Mouse (Mus musculus) MEL (cell line): ENCODE results near the gene Tiam1. TPM values are rescaled to one million over a fixed set of nuclear protein-coding genes. Genes with fewer than 3 reads are reported as not detected.

Experiments used
- DNase-seq: peaks from one replicate; pipeline ENCODE4 v3.0.0; 2011; ENCODE audit warnings: low read depth, low spot score
- H3K27ac ChIP-seq: 2 replicates; pipeline ENCODE4 v1.5.1; 2012; ENCODE audit warnings: low read depth, mild to moderate bottlenecking, control low read depth, low read length, moderate library complexity; ENCODE audit not compliant: control insufficient read depth
- H3K27me3 ChIP-seq, 2 experiments: fragments of 150-350 bp in 1 of 2; sonication (generic) in 1 of 2; 2 replicates each; pipeline ENCODE4 v1.6.1; 2012; ENCODE audit warnings: low read length in 2 of 2, mild to moderate bottlenecking in 2 of 2, improper control_type of control experiment in 1 of 2, moderate library complexity in 1 of 2; ENCODE audit not compliant: insufficient read depth in 2 of 2, control insufficient read depth in 1 of 2
- H3K36me3 ChIP-seq, 2 experiments: 2 replicates each; pipeline ENCODE4 v1.6.1; 2012 to 2014; ENCODE audit warnings: low read length in 2 of 2, improper control_type of control experiment in 1 of 2, inconsistent platforms in 1 of 2, mild to moderate bottlenecking in 1 of 2; ENCODE audit not compliant: insufficient read depth in 2 of 2, control insufficient read depth in 1 of 2
- H3K4me1 ChIP-seq, 2 experiments: fragments of 150-350 bp in 1 of 2; sonication (generic) in 1 of 2; 2 replicates each; pipeline ENCODE4 v1.6.1; 2012; ENCODE audit warnings: low read length in 2 of 2, improper control_type of control experiment in 1 of 2, mild to moderate bottlenecking in 1 of 2; ENCODE audit not compliant: insufficient read depth in 2 of 2, control insufficient read depth in 1 of 2
- H3K4me3 ChIP-seq, 2 experiments: fragments of 150-350 bp in 1 of 2; sonication (generic) in 1 of 2; 2 replicates each; pipeline ENCODE4 v1.5.1; 2012; ENCODE audit warnings: low read depth in 2 of 2, low read length in 2 of 2, mild to moderate bottlenecking in 2 of 2, moderate library complexity in 2 of 2, control low read depth in 1 of 2, improper control_type of control experiment in 1 of 2; ENCODE audit not compliant: control insufficient read depth in 1 of 2, insufficient read depth in 1 of 2
- H3K79me2 ChIP-seq: 2 replicates; pipeline ENCODE4 v1.6.1; 2012; ENCODE audit warnings: mild to moderate bottlenecking, low read length, moderate library complexity; ENCODE audit not compliant: control insufficient read depth, poor library complexity, insufficient read depth
- H3K9ac ChIP-seq: 2 replicates; pipeline ENCODE4 v1.6.1; 2012; ENCODE audit warnings: low read depth, mild to moderate bottlenecking, control low read depth, low read length, moderate library complexity; ENCODE audit not compliant: control insufficient read depth, poor library complexity, severe bottlenecking
- H3K9me3 ChIP-seq: fragments of 150-350 bp; sonication (generic); replicated peaks from 2 replicates; pipeline ENCODE4 v1.6.1; 2012; ENCODE audit warnings: mild to moderate bottlenecking, low read length, improper control_type of control experiment, moderate library complexity; ENCODE audit not compliant: insufficient read depth
- E2F4 ChIP-seq: IDR thresholded peaks from 2 replicates; pipeline ENCODE4 v1.6.1; 2011; ENCODE audit warnings: low read depth, low read length, improper control_type of control experiment, borderline replicate concordance
- EP300 ChIP-seq, 2 experiments: IDR thresholded peaks; 2 replicates each; pipeline ENCODE4 v1.6.1; 2011; ENCODE audit warnings: improper control_type of control experiment in 2 of 2, low read length in 2 of 2, low read depth in 1 of 2, mild to moderate bottlenecking in 1 of 2
- ETS1 ChIP-seq: IDR thresholded peaks from 2 replicates; pipeline ENCODE4 v1.6.1; 2012; ENCODE audit warnings: low read depth, mild to moderate bottlenecking, inconsistent platforms, low read length, improper control_type of control experiment, moderate library complexity
- GATA1 ChIP-seq: IDR thresholded peaks from 2 replicates; pipeline ENCODE4 v1.6.1; 2011; ENCODE audit warnings: low read depth, low read length, improper control_type of control experiment
- MAX ChIP-seq: IDR thresholded peaks from 2 replicates; pipeline ENCODE4 v1.6.1; 2011; ENCODE audit warnings: low read length, improper control_type of control experiment
- MEF2A ChIP-seq: IDR thresholded peaks from 2 replicates; pipeline ENCODE4 v1.6.1; 2014; ENCODE audit warnings: low read depth, mild to moderate bottlenecking, inconsistent platforms, low read length, improper control_type of control experiment; ENCODE audit not compliant: poor library complexity, insufficient replicate concordance, severe bottlenecking; ENCODE audit errors: extremely low read depth
- MXI1 ChIP-seq: IDR thresholded peaks from 2 replicates; pipeline ENCODE4 v1.6.1; 2011; ENCODE audit warnings: mild to moderate bottlenecking, low read depth, low read length, improper control_type of control experiment
- MYB ChIP-seq: IDR thresholded peaks from 2 replicates; pipeline ENCODE4 v1.6.1; 2011; ENCODE audit warnings: mild to moderate bottlenecking, low read depth, low read length, improper control_type of control experiment
- MYC ChIP-seq: IDR thresholded peaks from 2 replicates; pipeline ENCODE4 v1.6.1; 2011; ENCODE audit warnings: low read depth, mild to moderate bottlenecking, low read length, improper control_type of control experiment, moderate library complexity
- NELFE ChIP-seq: IDR thresholded peaks from 2 replicates; pipeline ENCODE4 v1.6.1; 2011; ENCODE audit warnings: low read depth, low read length, improper control_type of control experiment
- POLR2A ChIP-seq, 2 experiments: IDR thresholded peaks; 2 replicates each; pipeline ENCODE4 v1.6.1; 2011 to 2012; ENCODE audit warnings: low read length in 2 of 2, mild to moderate bottlenecking in 2 of 2, control low read depth in 1 of 2, improper control_type of control experiment in 1 of 2, low read depth in 1 of 2, moderate library complexity in 1 of 2; ENCODE audit not compliant: control insufficient read depth in 1 of 2, insufficient read depth in 1 of 2, poor library complexity in 1 of 2
- RAD21 ChIP-seq: IDR thresholded peaks from 2 replicates; pipeline ENCODE4 v1.6.1; 2011; ENCODE audit warnings: mild to moderate bottlenecking, low read depth, low read length, improper control_type of control experiment
- RCOR1 ChIP-seq: IDR thresholded peaks from 2 replicates; pipeline ENCODE4 v1.6.1; 2012; ENCODE audit warnings: low read depth, mild to moderate bottlenecking, inconsistent platforms, low read length, improper control_type of control experiment
- SMC3 ChIP-seq: IDR thresholded peaks from 2 replicates; pipeline ENCODE4 v1.6.1; 2011; ENCODE audit warnings: low read depth, low read length, improper control_type of control experiment
- TAL1 ChIP-seq: IDR thresholded peaks from 2 replicates; pipeline ENCODE4 v1.6.1; 2012; ENCODE audit warnings: mild to moderate bottlenecking, inconsistent platforms, low read length, moderate library complexity, mixed read lengths
- TBP ChIP-seq: IDR thresholded peaks from 2 replicates; pipeline ENCODE4 v1.8.0; 2011; ENCODE audit warnings: low read depth, low read length, improper control_type of control experiment
- UBTF ChIP-seq: IDR thresholded peaks from 2 replicates; pipeline ENCODE4 v1.6.1; 2012; ENCODE audit warnings: low read depth, mild to moderate bottlenecking, inconsistent platforms, low read length, improper control_type of control experiment, moderate library complexity, borderline replicate concordance; ENCODE audit not compliant: insufficient read depth
- ZC3H11A ChIP-seq: IDR thresholded peaks from 2 replicates; pipeline ENCODE4 v1.6.1; 2012; ENCODE audit warnings: low read depth, mild to moderate bottlenecking, inconsistent platforms, low read length, improper control_type of control experiment
- ZMIZ1 ChIP-seq: IDR thresholded peaks from 2 replicates; pipeline ENCODE4 v1.6.1; 2012; ENCODE audit warnings: low read depth, mild to moderate bottlenecking, inconsistent platforms, low read length, improper control_type of control experiment, moderate library complexity
- ZNF384 ChIP-seq: IDR thresholded peaks from 2 replicates; pipeline ENCODE4 v1.6.1; 2012; ENCODE audit warnings: low read depth, mild to moderate bottlenecking, inconsistent platforms, low read length, improper control_type of control experiment
- polyA plus RNA-seq, 2 experiments: library from polyadenylated mRNA; stranded (reverse) in 1 of 2; unstranded in 1 of 2; fragments of >175 nt in 1 of 2; fragments of >200 nt in 1 of 2; gene quantifications; 2 replicates each; pipeline versions ENCODE4 v1.2.1 to v1.2.4; 2012; ENCODE audit warnings: low replicate concordance in 2 of 2, low read depth in 1 of 2; ENCODE audit not compliant: insufficient read length in 2 of 2, insufficient read depth in 1 of 2, missing spikeins in 1 of 2
- total RNA-seq: library from RNA; depleted of rRNA; stranded (reverse); fragments of 300-350 nt; gene quantifications from 2 replicates; pipeline ENCODE4 v1.2.3, GENCODE M21; 2012

Gene Tiam1
- total and polyA plus RNA-seq, 3 experiments = 15.0 to 23.9 (median 19.9) TPM

DNA sequence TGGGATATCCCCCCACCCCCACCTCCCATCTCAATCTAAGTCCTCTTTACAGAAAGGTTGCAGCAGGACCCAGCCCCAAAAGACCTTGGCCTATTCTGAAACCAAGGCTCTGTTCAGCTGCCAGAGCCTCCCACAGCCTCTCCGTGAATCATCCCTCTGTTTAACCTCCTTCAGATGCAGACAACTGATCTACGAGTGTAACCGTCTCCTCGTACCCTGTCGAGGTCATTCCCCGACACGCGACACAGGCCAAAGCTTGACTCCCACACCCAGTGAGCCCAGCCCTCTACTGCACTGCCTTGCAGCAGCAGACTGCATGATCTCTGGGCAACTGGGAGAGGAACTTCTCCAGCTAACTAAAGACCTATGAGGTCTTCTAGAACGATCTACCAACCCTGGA is 3.9 kb downstream of the Tiam1 start (continued):
- no peak for TF ChIP-seq E2F4
- TF ChIP-seq GATA1 = no peak
- no peak for TF ChIP-seq MAX
- TF ChIP-seq NELFE = no peak

GRCm38 (mm10) chr16:90138151-90138550 is 5.4 kb downstream of the Tiam1 start:
- peaks cover 2% of the 10 kb centered on the region for H3K79me2 ChIP-seq
- H3K27ac ChIP-seq = no peak overlapping the region
- TF ChIP-seq UBTF (no peak), MYB (no peak), ETS1 (no peak), TAL1 (no peak), RCOR1 (no peak), ZC3H11A (no peak), RAD21 (no peak), POLR2A (IDR thresholded peaks at IDR 0.05; ENCODE audit: control insufficient read depth in 1 of 2, insufficient read depth in 1 of 2, low read depth in 1 of 2, low read length in 2 of 2, poor library complexity in 1 of 2) (no peak), MAX (no peak), ZMIZ1 (no peak), MEF2A (no peak), ZNF384 (no peak), EP300 (IDR thresholded peaks at IDR 0.05; ENCODE audit: low read depth in 1 of 2, low read length in 2 of 2) (no peak), NELFE (no peak), MXI1 (no peak), E2F4 (no peak), MYC (no peak), SMC3 (no peak)
- DNase-seq = no peak
- H3K36me3 ChIP-seq = peaks cover 0 to 7% of the 10 kb centered on the region in 2 experiments; a peak in 2 of 4 replicates
- H3K4me1 ChIP-seq = peaks cover 4 to 5% of the 10 kb centered on the region in 2 experiments; a peak in 2 of 4 replicates
- H3K27me3 ChIP-seq = no peaks in the 10 kb centered on the region
- H3K4me3 ChIP-seq = no peak overlapping the region
- no peaks in the 10 kb centered on the region for H3K9me3 ChIP-seq
- H3K9ac ChIP-seq = no peak overlapping the region

- H3K4me1 ChIP-seq = peaks cover 4% of the 10 kb centered on the region in 2 experiments; a peak in 2 of 4 replicates
- TF ChIP-seq TBP = no peak
- peaks cover 0 to 7% of the 10 kb centered on the region in 2 experiments; a peak in 2 of 4 replicates for H3K36me3 ChIP-seq
- no peak overlapping the region for H3K4me3 ChIP-seq
- H3K9me3 ChIP-seq = no peaks in the 10 kb centered on the region
- H3K27ac ChIP-seq = no peak overlapping the region
- H3K27me3 ChIP-seq = no peaks in the 10 kb centered on the region
- peaks cover 2% of the 10 kb centered on the region; the same call in 1 of the 2 replicates for H3K79me2 ChIP-seq
- H3K9ac ChIP-seq = no peak overlapping the region
- DNase-seq = no peak
Observed at GRCm38 (mm10) chr16:90137175-90137574, 6.4 kb downstream of the Tiam1 start.
